Mouse (Mus musculus): Measurements from ENCODE around the gene Neurl3. TPM values are rescaled to one million over a fixed set of nuclear protein-coding genes. Genes with fewer than 3 reads are reported as not detected.

Gene Neurl3
- polyA plus RNA-seq, 1 experiment from 2014 or later = 0.12 TPM

GRCm38 (mm10) chr1:36302273-36302672, 27.8 kb upstream of the Neurl3 start:
- DNase-seq (ENCODE audit: low spot score) (no peak), ATAC-seq (ENCODE audit: insufficient number of reproducible peaks, low FRiP score, low TSS enrichment, low read depth) (no peak)
- Histone ChIP-seq H3K4me3 (ENCODE audit: low read depth, low read length) (no peak overlapping the region), H3K9me3 (ENCODE audit: control insufficient read depth, low read length) (no peaks in the 10 kb centered on the region), H3K4me1 (ENCODE audit: control insufficient read depth, insufficient read depth, low read length) (no peaks in the 10 kb centered on the region), H3K4me2 (ENCODE audit: low read depth, severe bottlenecking) (no peak overlapping the region), H3K36me3 (ENCODE audit: control insufficient read depth, insufficient read depth, low read length) (no peaks in the 10 kb centered on the region), H3K9ac (ENCODE audit: low read length) (no peak overlapping the region), H3K27me3 (ENCODE audit: control insufficient read depth, insufficient read depth, low read length) (peaks cover 13% of the 10 kb centered on the region), H3K27ac (replicated peaks; ENCODE audit: low read depth, low read length) (no peak overlapping the region)
- 78% methylated on average over 8 of the region's 8 CpGs for WGBS

GRCm38 (mm10) chr1:36300486-36300885, 26.0 kb upstream of the Neurl3 start:
- DNase-seq (ENCODE audit: low spot score) (no peak), ATAC-seq (ENCODE audit: insufficient number of reproducible peaks, low FRiP score, low TSS enrichment, low read depth) (no peak)
- no peaks in the 10 kb centered on the region for H3K4me1 ChIP-seq (ENCODE audit: control insufficient read depth, insufficient read depth, low read length)
- H3K27me3 ChIP-seq (ENCODE audit: control insufficient read depth, insufficient read depth, low read length) = peaks cover 13% of the 10 kb centered on the region
- no peak overlapping the region for H3K4me3 ChIP-seq (ENCODE audit: low read depth, low read length)
- H3K36me3 ChIP-seq (ENCODE audit: control insufficient read depth, insufficient read depth, low read length) = no peaks in the 10 kb centered on the region
- no peak overlapping the region for H3K27ac ChIP-seq (replicated peaks; ENCODE audit: low read depth, low read length)
- WGBS = 83% methylated on average over 6 of the region's 6 CpGs
- no peak overlapping the region for H3K9ac ChIP-seq (ENCODE audit: low read length)
- H3K9me3 ChIP-seq (ENCODE audit: control insufficient read depth, low read length) = no peaks in the 10 kb centered on the region
- H3K4me2 ChIP-seq (ENCODE audit: low read depth, severe bottlenecking) = no peak overlapping the region

- no peak for ATAC-seq (ENCODE audit: insufficient number of reproducible peaks, low FRiP score, low TSS enrichment, low read depth)
- Histone ChIP-seq H3K4me1 (ENCODE audit: control insufficient read depth, insufficient read depth, low read length) (no peaks in the 10 kb centered on the region), H3K36me3 (ENCODE audit: control insufficient read depth, insufficient read depth, low read length) (no peaks in the 10 kb centered on the region), H3K4me2 (ENCODE audit: low read depth, severe bottlenecking) (no peak overlapping the region), H3K9ac (ENCODE audit: low read length) (no peak overlapping the region), H3K4me3 (ENCODE audit: low read depth, low read length) (no peak overlapping the region), H3K27me3 (ENCODE audit: control insufficient read depth, insufficient read depth, low read length) (peaks cover 13% of the 10 kb centered on the region), H3K27ac (replicated peaks; ENCODE audit: low read depth, low read length) (no peak overlapping the region), H3K9me3 (ENCODE audit: control insufficient read depth, low read length) (no peaks in the 10 kb centered on the region)
- WGBS = 68% methylated on average over 2 of the region's 2 CpGs
- no peak for DNase-seq (ENCODE audit: low spot score)
Observed at GRCm38 (mm10) chr1:36299676-36300075, 25.2 kb upstream of the Neurl3 start.

- no peak for DNase-seq (ENCODE audit: low spot score)
- Histone ChIP-seq H3K27ac (replicated peaks; ENCODE audit: low read depth, low read length) (no peak overlapping the region), H3K4me2 (ENCODE audit: low read depth, severe bottlenecking) (no peak overlapping the region), H3K4me3 (ENCODE audit: low read depth, low read length) (no peak overlapping the region), H3K27me3 (ENCODE audit: control insufficient read depth, insufficient read depth, low read length) (peaks cover 12% of the 10 kb centered on the region), H3K9ac (ENCODE audit: low read length) (no peak overlapping the region), H3K4me1 (ENCODE audit: control insufficient read depth, insufficient read depth, low read length) (no peaks in the 10 kb centered on the region), H3K9me3 (ENCODE audit: control insufficient read depth, low read length) (no peaks in the 10 kb centered on the region), H3K36me3 (ENCODE audit: control insufficient read depth, insufficient read depth, low read length) (no peaks in the 10 kb centered on the region)
- ATAC-seq (ENCODE audit: insufficient number of reproducible peaks, low FRiP score, low TSS enrichment, low read depth) = no peak
- 28% methylated on average over 13 of the region's 13 CpGs for WGBS
Observed at GRCm38 (mm10) chr1:36299126-36299525, 24.6 kb upstream of the Neurl3 start.

GRCm38 (mm10) chr1:36298107-36298506, 23.6 kb upstream of the Neurl3 start:
- DNase-seq (ENCODE audit: low spot score) (no peak), ATAC-seq (ENCODE audit: insufficient number of reproducible peaks, low FRiP score, low TSS enrichment, low read depth) (no peak)
- Histone ChIP-seq H3K4me1 (ENCODE audit: control insufficient read depth, insufficient read depth, low read length) (no peaks in the 10 kb centered on the region), H3K9me3 (ENCODE audit: control insufficient read depth, low read length) (no peaks in the 10 kb centered on the region), H3K4me2 (ENCODE audit: low read depth, severe bottlenecking) (no peak overlapping the region), H3K4me3 (ENCODE audit: low read depth, low read length) (no peak overlapping the region), H3K9ac (ENCODE audit: low read length) (no peak overlapping the region), H3K27me3 (ENCODE audit: control insufficient read depth, insufficient read depth, low read length) (peaks cover 10% of the 10 kb centered on the region), H3K27ac (replicated peaks; ENCODE audit: low read depth, low read length) (no peak overlapping the region), H3K36me3 (ENCODE audit: control insufficient read depth, insufficient read depth, low read length) (no peaks in the 10 kb centered on the region)
- 72% methylated on average over 4 of the region's 4 CpGs for WGBS

GRCm38 (mm10) chr1:36296466-36297149, 22.1 kb upstream of the Neurl3 start:
- H3K27me3 ChIP-seq (ENCODE audit: control insufficient read depth, insufficient read depth, low read length) = peaks cover 8% of the 10 kb centered on the region; the same call in 1 of the 2 replicates
- H3K4me1 ChIP-seq (ENCODE audit: control insufficient read depth, insufficient read depth, low read length) = no peaks in the 10 kb centered on the region
- H3K36me3 ChIP-seq (ENCODE audit: control insufficient read depth, insufficient read depth, low read length) = no peaks in the 10 kb centered on the region
- H3K9me3 ChIP-seq (ENCODE audit: control insufficient read depth, low read length) = no peaks in the 10 kb centered on the region
- ATAC-seq (ENCODE audit: insufficient number of reproducible peaks, low FRiP score, low TSS enrichment, low read depth) (no peak), DNase-seq (ENCODE audit: low spot score) (no peak)
- no peak overlapping the region for H3K27ac ChIP-seq (replicated peaks; ENCODE audit: low read depth, low read length)
- H3K4me3 ChIP-seq (ENCODE audit: low read depth, low read length) = no peak overlapping the region
- 75% methylated on average over 9 of the region's 9 CpGs for WGBS
- H3K9ac ChIP-seq (ENCODE audit: low read length) = no peak overlapping the region
- H3K4me2 ChIP-seq (ENCODE audit: low read depth, severe bottlenecking) = no peak overlapping the region

- Histone ChIP-seq H3K4me2 (ENCODE audit: low read depth, severe bottlenecking) (no peak overlapping the region), H3K4me1 (ENCODE audit: control insufficient read depth, insufficient read depth, low read length) (no peaks in the 10 kb centered on the region), H3K36me3 (ENCODE audit: control insufficient read depth, insufficient read depth, low read length) (no peaks in the 10 kb centered on the region), H3K9ac (ENCODE audit: low read length) (no peak overlapping the region), H3K27me3 (ENCODE audit: control insufficient read depth, insufficient read depth, low read length) (peaks cover 3% of the 10 kb centered on the region; the same call in 1 of the 2 replicates), H3K9me3 (ENCODE audit: control insufficient read depth, low read length) (no peaks in the 10 kb centered on the region), H3K27ac (replicated peaks; ENCODE audit: low read depth, low read length) (no peak overlapping the region), H3K4me3 (ENCODE audit: low read depth, low read length) (no peak overlapping the region)
- ATAC-seq (ENCODE audit: insufficient number of reproducible peaks, low FRiP score, low TSS enrichment, low read depth) = no peak
- DNase-seq (ENCODE audit: low spot score) = no peak
- WGBS = 87% methylated on average over 3 of the region's 3 CpGs
Observed at GRCm38 (mm10) chr1:36294402-36294801, 19.9 kb upstream of the Neurl3 start.

- ATAC-seq (ENCODE audit: insufficient number of reproducible peaks, low FRiP score, low TSS enrichment, low read depth) (no peak), DNase-seq (ENCODE audit: low spot score) (no peak)
- Histone ChIP-seq H3K9ac (ENCODE audit: low read length) (no peak overlapping the region), H3K27ac (replicated peaks; ENCODE audit: low read depth, low read length) (no peak overlapping the region), H3K4me3 (ENCODE audit: low read depth, low read length) (no peak overlapping the region), H3K4me2 (ENCODE audit: low read depth, severe bottlenecking) (no peak overlapping the region), H3K27me3 (ENCODE audit: control insufficient read depth, insufficient read depth, low read length) (no peaks in the 10 kb centered on the region), H3K36me3 (ENCODE audit: control insufficient read depth, insufficient read depth, low read length) (no peaks in the 10 kb centered on the region), H3K4me1 (ENCODE audit: control insufficient read depth, insufficient read depth, low read length) (no peaks in the 10 kb centered on the region), H3K9me3 (ENCODE audit: control insufficient read depth, low read length) (no peaks in the 10 kb centered on the region)
- WGBS = 90% methylated on average over 8 of the region's 8 CpGs
Observed at GRCm38 (mm10) chr1:36293470-36293869, 19.0 kb upstream of the Neurl3 start.

GRCm38 (mm10) chr1:36281849-36282248, 7.4 kb upstream of the Neurl3 start:
- Histone ChIP-seq H3K4me2 (ENCODE audit: low read depth, severe bottlenecking) (no peak overlapping the region), H3K4me3 (ENCODE audit: low read depth, low read length) (no peak overlapping the region), H3K36me3 (ENCODE audit: control insufficient read depth, insufficient read depth, low read length) (no peaks in the 10 kb centered on the region), H3K4me1 (ENCODE audit: control insufficient read depth, insufficient read depth, low read length) (no peaks in the 10 kb centered on the region), H3K9ac (ENCODE audit: low read length) (no peak overlapping the region), H3K27ac (replicated peaks; ENCODE audit: low read depth, low read length) (no peak overlapping the region), H3K9me3 (ENCODE audit: control insufficient read depth, low read length) (no peaks in the 10 kb centered on the region), H3K27me3 (ENCODE audit: control insufficient read depth, insufficient read depth, low read length) (no peaks in the 10 kb centered on the region)
- WGBS = 89% methylated on average over 6 of the region's 6 CpGs
- no peak for DNase-seq (ENCODE audit: low spot score)
- ATAC-seq (ENCODE audit: insufficient number of reproducible peaks, low FRiP score, low TSS enrichment, low read depth) = no peak
